Mouse (Mus musculus) B cell, adult 62 days (primary cell): ENCODE results near the gene Taf1a. TPM values are rescaled to one million over a fixed set of nuclear protein-coding genes. Genes with fewer than 3 reads are reported as not detected.

Experiments used
- total RNA-seq: library from RNA; stranded (reverse); gene quantifications from 4 replicates; pipeline ENCODE4 v1.2.4, GENCODE M21; 2023

Taf1a gene
- total RNA-seq, result 18.5 to 26.8 TPM (median 22.1 TPM) in 4 replicates

GRCm38 (mm10) chr1:183388426-183389406 is at the start of gene Taf1a:
TSS of gene Taf1a (plus strand) at chr1:183388981.

GRCm38 (mm10) chr1:183369427-183370014 is 19.3 kb upstream of the Taf1a start, which contains the start of gene Mia3:
TSS of gene Mia3 (minus strand) at chr1:183369553.

GRCm38 (mm10) chr1:183417873-183418272 is 29.1 kb downstream of the Taf1a start, which contains the start of gene Hhipl2:
TSS of gene Hhipl2 (plus strand) at chr1:183418215.

Other genes with a start within 250 kb of the Taf1a start
- 12.8 to 18.1 TPM (median 13.5 TPM) in 4 replicates for gene Disp1, start 167.5 kb upstream of the Taf1a start, total RNA-seq
- 65.9 to 78.6 TPM (median 75.2 TPM) in 4 replicates for gene Aida, start 92.4 kb upstream of the Taf1a start, total RNA-seq
- 69.6 to 79.1 TPM (median 77.2 TPM) in 4 replicates for gene Brox, start 91.7 kb upstream of the Taf1a start, total RNA-seq
- gene Mia3, start 19.4 kb upstream of the Taf1a start, total RNA-seq, result 183 to 194 TPM (median 190 TPM) in 4 replicates
- not detected in 4 replicates for gene Hhipl2, start 29.2 kb downstream of the Taf1a start, total RNA-seq